Mouse (Mus musculus) MEL (cell line): ENCODE data around the gene L3mbtl4. TPM values are rescaled to one million over a fixed set of nuclear protein-coding genes. Genes with fewer than 3 reads are reported as not detected.

Source experiments
- DNase-seq: peaks from one replicate; pipeline ENCODE4 v3.0.0; 2011; ENCODE audit warnings: low read depth, low spot score
- H3K27ac ChIP-seq: 2 replicates; pipeline ENCODE4 v1.5.1; 2012; ENCODE audit warnings: low read depth, mild to moderate bottlenecking, control low read depth, low read length, moderate library complexity; ENCODE audit not compliant: control insufficient read depth
- H3K27me3 ChIP-seq, 2 experiments: fragments of 150-350 bp in 1 of 2; sonication (generic) in 1 of 2; 2 replicates each; pipeline ENCODE4 v1.6.1; 2012; ENCODE audit warnings: low read length in 2 of 2, mild to moderate bottlenecking in 2 of 2, improper control_type of control experiment in 1 of 2, moderate library complexity in 1 of 2; ENCODE audit not compliant: insufficient read depth in 2 of 2, control insufficient read depth in 1 of 2
- H3K36me3 ChIP-seq, 2 experiments: 2 replicates each; pipeline ENCODE4 v1.6.1; 2012 to 2014; ENCODE audit warnings: low read length in 2 of 2, improper control_type of control experiment in 1 of 2, inconsistent platforms in 1 of 2, mild to moderate bottlenecking in 1 of 2; ENCODE audit not compliant: insufficient read depth in 2 of 2, control insufficient read depth in 1 of 2
- H3K4me1 ChIP-seq, 2 experiments: fragments of 150-350 bp in 1 of 2; sonication (generic) in 1 of 2; 2 replicates each; pipeline ENCODE4 v1.6.1; 2012; ENCODE audit warnings: low read length in 2 of 2, improper control_type of control experiment in 1 of 2, mild to moderate bottlenecking in 1 of 2; ENCODE audit not compliant: insufficient read depth in 2 of 2, control insufficient read depth in 1 of 2
- H3K4me3 ChIP-seq, 2 experiments: fragments of 150-350 bp in 1 of 2; sonication (generic) in 1 of 2; 2 replicates each; pipeline ENCODE4 v1.5.1; 2012; ENCODE audit warnings: low read depth in 2 of 2, low read length in 2 of 2, mild to moderate bottlenecking in 2 of 2, moderate library complexity in 2 of 2, control low read depth in 1 of 2, improper control_type of control experiment in 1 of 2; ENCODE audit not compliant: control insufficient read depth in 1 of 2, insufficient read depth in 1 of 2
- H3K79me2 ChIP-seq: 2 replicates; pipeline ENCODE4 v1.6.1; 2012; ENCODE audit warnings: mild to moderate bottlenecking, low read length, moderate library complexity; ENCODE audit not compliant: control insufficient read depth, poor library complexity, insufficient read depth
- H3K9ac ChIP-seq: 2 replicates; pipeline ENCODE4 v1.6.1; 2012; ENCODE audit warnings: low read depth, mild to moderate bottlenecking, control low read depth, low read length, moderate library complexity; ENCODE audit not compliant: control insufficient read depth, poor library complexity, severe bottlenecking
- H3K9me3 ChIP-seq: fragments of 150-350 bp; sonication (generic); replicated peaks from 2 replicates; pipeline ENCODE4 v1.6.1; 2012; ENCODE audit warnings: mild to moderate bottlenecking, low read length, improper control_type of control experiment, moderate library complexity; ENCODE audit not compliant: insufficient read depth
- BHLHE40 ChIP-seq: IDR thresholded peaks from 2 replicates; pipeline ENCODE4 v1.6.1; 2012; ENCODE audit warnings: low read depth, mild to moderate bottlenecking, inconsistent platforms, low read length, improper control_type of control experiment, borderline replicate concordance
- CHD1 ChIP-seq: IDR thresholded peaks from 2 replicates; pipeline ENCODE4 v1.6.1; 2012; ENCODE audit warnings: low read depth, mild to moderate bottlenecking, inconsistent platforms, low read length, improper control_type of control experiment
- CTCF ChIP-seq, 3 experiments: IDR thresholded peaks in 2 of 3; conservative IDR thresholded peaks in 1 of 3; 2 replicates each; pipeline ENCODE4 v1.5.1; 2011 to 2012; ENCODE audit warnings: low read length in 3 of 3, low read depth in 2 of 3, mild to moderate bottlenecking in 2 of 3, improper control_type of control experiment in 1 of 3, inconsistent platforms in 1 of 3, mixed read lengths in 1 of 3, moderate library complexity in 1 of 3; ENCODE audit not compliant: control insufficient read depth in 1 of 3, insufficient read depth in 1 of 3, poor library complexity in 1 of 3, severe bottlenecking in 1 of 3
- E2F4 ChIP-seq: IDR thresholded peaks from 2 replicates; pipeline ENCODE4 v1.6.1; 2011; ENCODE audit warnings: low read depth, low read length, improper control_type of control experiment, borderline replicate concordance
- ELF1 ChIP-seq: IDR thresholded peaks from 2 replicates; pipeline ENCODE4 v1.6.1; 2014; ENCODE audit warnings: low read depth, mild to moderate bottlenecking, inconsistent platforms, low read length, improper control_type of control experiment, moderate library complexity
- EP300 ChIP-seq, 2 experiments: IDR thresholded peaks; 2 replicates each; pipeline ENCODE4 v1.6.1; 2011; ENCODE audit warnings: improper control_type of control experiment in 2 of 2, low read length in 2 of 2, low read depth in 1 of 2, mild to moderate bottlenecking in 1 of 2
- GABPA ChIP-seq: IDR thresholded peaks from 2 replicates; pipeline ENCODE4 v1.6.1; 2012; ENCODE audit warnings: low read depth, mild to moderate bottlenecking, inconsistent platforms, low read length, improper control_type of control experiment, moderate library complexity
- GATA1 ChIP-seq: IDR thresholded peaks from 2 replicates; pipeline ENCODE4 v1.6.1; 2011; ENCODE audit warnings: low read depth, low read length, improper control_type of control experiment
- JUND ChIP-seq: IDR thresholded peaks from 2 replicates; pipeline ENCODE4 v1.6.1; 2011; ENCODE audit warnings: low read depth, mild to moderate bottlenecking, improper control_type of control experiment, low read length
- KAT2A ChIP-seq: conservative IDR thresholded peaks from 2 replicates; pipeline ENCODE4 v1.6.1; 2012; ENCODE audit warnings: low read depth, low read length, improper control_type of control experiment, inconsistent platforms
- MXI1 ChIP-seq: IDR thresholded peaks from 2 replicates; pipeline ENCODE4 v1.6.1; 2011; ENCODE audit warnings: mild to moderate bottlenecking, low read depth, low read length, improper control_type of control experiment
- MYC ChIP-seq: IDR thresholded peaks from 2 replicates; pipeline ENCODE4 v1.6.1; 2011; ENCODE audit warnings: low read depth, mild to moderate bottlenecking, low read length, improper control_type of control experiment, moderate library complexity
- NRF1 ChIP-seq: IDR thresholded peaks from 2 replicates; pipeline ENCODE4 v1.6.1; 2014; ENCODE audit warnings: low read depth, mild to moderate bottlenecking, inconsistent platforms, low read length, improper control_type of control experiment, moderate library complexity; ENCODE audit not compliant: poor library complexity, insufficient read depth, severe bottlenecking
- POLR2A ChIP-seq, 2 experiments: IDR thresholded peaks; 2 replicates each; pipeline ENCODE4 v1.6.1; 2011 to 2012; ENCODE audit warnings: low read length in 2 of 2, mild to moderate bottlenecking in 2 of 2, control low read depth in 1 of 2, improper control_type of control experiment in 1 of 2, low read depth in 1 of 2, moderate library complexity in 1 of 2; ENCODE audit not compliant: control insufficient read depth in 1 of 2, insufficient read depth in 1 of 2, poor library complexity in 1 of 2
- POLR2AphosphoS2 ChIP-seq: IDR thresholded peaks from 2 replicates; pipeline ENCODE4 v1.6.1; 2011; ENCODE audit warnings: low read length, improper control_type of control experiment
- POLR2AphosphoS5 ChIP-seq: IDR thresholded peaks from 2 replicates; pipeline ENCODE4 v1.6.1; 2012; ENCODE audit warnings: low read depth, borderline replicate concordance, mild to moderate bottlenecking, inconsistent platforms, low read length, moderate library complexity, mixed read lengths
- RAD21 ChIP-seq: IDR thresholded peaks from 2 replicates; pipeline ENCODE4 v1.6.1; 2011; ENCODE audit warnings: mild to moderate bottlenecking, low read depth, low read length, improper control_type of control experiment
- RCOR1 ChIP-seq: IDR thresholded peaks from 2 replicates; pipeline ENCODE4 v1.6.1; 2012; ENCODE audit warnings: low read depth, mild to moderate bottlenecking, inconsistent platforms, low read length, improper control_type of control experiment
- TAL1 ChIP-seq: IDR thresholded peaks from 2 replicates; pipeline ENCODE4 v1.6.1; 2012; ENCODE audit warnings: mild to moderate bottlenecking, inconsistent platforms, low read length, moderate library complexity, mixed read lengths
- TBP ChIP-seq: IDR thresholded peaks from 2 replicates; pipeline ENCODE4 v1.8.0; 2011; ENCODE audit warnings: low read depth, low read length, improper control_type of control experiment
- TCF12 ChIP-seq: IDR thresholded peaks from 2 replicates; pipeline ENCODE4 v1.6.1; 2014; ENCODE audit warnings: low read depth, mild to moderate bottlenecking, inconsistent platforms, low read length, improper control_type of control experiment, moderate library complexity
- USF2 ChIP-seq, 2 experiments: IDR thresholded peaks; 2 replicates each; pipeline ENCODE4 v1.6.1; 2011 to 2012; ENCODE audit warnings: improper control_type of control experiment in 2 of 2, low read length in 2 of 2, borderline replicate concordance in 1 of 2, inconsistent platforms in 1 of 2, low read depth in 1 of 2, mild to moderate bottlenecking in 1 of 2; ENCODE audit not compliant: insufficient read depth in 1 of 2
- ZMIZ1 ChIP-seq: IDR thresholded peaks from 2 replicates; pipeline ENCODE4 v1.6.1; 2012; ENCODE audit warnings: low read depth, mild to moderate bottlenecking, inconsistent platforms, low read length, improper control_type of control experiment, moderate library complexity
- polyA plus RNA-seq, 2 experiments: library from polyadenylated mRNA; stranded (reverse) in 1 of 2; unstranded in 1 of 2; fragments of >175 nt in 1 of 2; fragments of >200 nt in 1 of 2; gene quantifications; 2 replicates each; pipeline versions ENCODE4 v1.2.1 to v1.2.4; 2012; ENCODE audit warnings: low replicate concordance in 2 of 2, low read depth in 1 of 2; ENCODE audit not compliant: insufficient read length in 2 of 2, insufficient read depth in 1 of 2, missing spikeins in 1 of 2
- total RNA-seq: library from RNA; depleted of rRNA; stranded (reverse); fragments of 300-350 nt; gene quantifications from 2 replicates; pipeline ENCODE4 v1.2.3, GENCODE M21; 2012

The L3mbtl4 gene
- total and polyA plus RNA-seq, 3 experiments: not detected

GRCm38 (mm10) chr17:68275138-68275537, 1.5 kb downstream of the L3mbtl4 start:
- no peak for DNase-seq
- no peak overlapping the region for H3K9ac ChIP-seq
- H3K4me3 ChIP-seq: no peak overlapping the region
- no peaks in the 10 kb centered on the region for H3K4me1 ChIP-seq
- no peak overlapping the region for H3K27ac ChIP-seq
- no peak for TF ChIP-seq BHLHE40
- no peak for TF ChIP-seq POLR2A (IDR thresholded peaks at IDR 0.05; ENCODE audit: control insufficient read depth in 1 of 2, insufficient read depth in 1 of 2, low read depth in 1 of 2, low read length in 2 of 2, poor library complexity in 1 of 2)
- TF ChIP-seq EP300 (IDR thresholded peaks at IDR 0.05; ENCODE audit: low read depth in 1 of 2, low read length in 2 of 2): no peak
- TF ChIP-seq MXI1: no peak
- H3K79me2 ChIP-seq: no peaks in the 10 kb centered on the region
- no peaks in the 10 kb centered on the region for H3K36me3 ChIP-seq
- no peaks in the 10 kb centered on the region for H3K9me3 ChIP-seq
- no peaks in the 10 kb centered on the region for H3K27me3 ChIP-seq

DNA sequence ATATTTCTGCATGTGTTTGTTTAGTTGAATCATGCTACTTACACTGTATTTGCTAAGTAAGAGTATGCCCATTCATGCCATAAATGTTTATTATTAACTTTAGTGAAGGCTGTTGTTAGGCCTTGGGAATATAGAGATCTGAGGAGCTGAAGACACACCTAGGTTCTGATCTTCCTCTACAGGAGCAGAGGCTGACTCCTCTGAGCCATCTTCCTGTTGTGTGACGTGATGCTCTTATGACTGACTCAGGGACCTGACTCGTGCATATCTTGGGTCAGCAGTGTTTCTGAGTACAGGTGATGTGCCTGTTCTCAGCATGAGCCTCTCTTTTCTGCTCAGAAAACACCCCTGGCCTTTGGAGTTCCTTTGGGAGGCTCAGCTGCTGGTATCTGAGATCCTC, 7.3 kb downstream of the L3mbtl4 start:
- H3K9ac ChIP-seq: no peak overlapping the region
- no peaks in the 10 kb centered on the region for H3K4me1 ChIP-seq
- no peaks in the 10 kb centered on the region for H3K36me3 ChIP-seq
- H3K27ac ChIP-seq: no peak overlapping the region
- DNase-seq: no peak
- H3K79me2 ChIP-seq: no peaks in the 10 kb centered on the region
- TF ChIP-seq TBP: no peak
- TF ChIP-seq KAT2A: no peak
- TF ChIP-seq E2F4: no peak
- no peak for TF ChIP-seq RCOR1
- no peak for TF ChIP-seq MXI1
- TF ChIP-seq JUND: no peak
- TF ChIP-seq TCF12: no peak
- no peak for TF ChIP-seq POLR2AphosphoS5
- no peak for TF ChIP-seq ZMIZ1
- no peak for TF ChIP-seq TAL1
- TF ChIP-seq USF2 (IDR thresholded peaks at IDR 0.05; ENCODE audit: borderline replicate concordance in 1 of 2, insufficient read depth in 1 of 2, low read depth in 1 of 2, low read length in 2 of 2): no peak
- no peak for TF ChIP-seq GABPA
- no peak for TF ChIP-seq GATA1
- no peak for TF ChIP-seq MYC
- TF ChIP-seq ELF1: no peak
- no peak for TF ChIP-seq CTCF (IDR thresholded peaks at IDR 0.05 in 2 of 3, conservative IDR thresholded peaks at IDR 0.05 in 1 of 3; ENCODE audit: control insufficient read depth in 1 of 3, insufficient read depth in 1 of 3, low read depth in 2 of 3, low read length in 3 of 3, poor library complexity in 1 of 3, severe bottlenecking in 1 of 3)
- no peak for TF ChIP-seq RAD21
- no peak for TF ChIP-seq POLR2AphosphoS2
- TF ChIP-seq NRF1: no peak
- no peak for TF ChIP-seq CHD1
- H3K4me3 ChIP-seq: no peak overlapping the region
- no peaks in the 10 kb centered on the region for H3K27me3 ChIP-seq
- H3K9me3 ChIP-seq: no peaks in the 10 kb centered on the region
